ENCODE assay signal across 9 mouse cellular contexts in genomic region chr2:83758606-83759215, GRCm38 (mm10). TPM values are rescaled to one million over a fixed set of nuclear protein-coding genes. Genes with fewer than 3 reads are reported as not detected.
A peak's percentile ranks its signal among the peaks of the same experiment; 100 is the strongest.
DNase-seq lines count a peak whose midpoint lies in the region; ATAC-seq and TF ChIP-seq lines count a peak whose summit lies in the region.
"Had no signal": no experiment of that assay in that cellular context is flagged by ENCODE, and none has a peak within 500 bp of the region (broad histone marks: within the 10 kb centered on the region; RNA-seq: fewer than 3 reads in every experiment).

No protein-coding gene starts in this region.

- WGBS in heart, embryonic 15.5 days, result 59% methylated on average over 7 of the region's 7 CpGs
- WGBS in embryonic facial prominence, embryonic 13.5 days, result 54% methylated on average over 7 of the region's 7 CpGs
- WGBS in hindbrain, postnatal 0 days, result 15% methylated on average over 7 of the region's 7 CpGs
- 22% methylated on average over 7 of the region's 7 CpGs for WGBS in neural tube, embryonic 14.5 days
- WGBS in liver, postnatal 0 days (ENCODE audit: insufficient replicate concordance), result 79% methylated on average over 7 of the region's 7 CpGs

- no peak for TF ChIP-seq CTCF in hindbrain, postnatal 0 days (IDR thresholded peaks at IDR 0.05; ENCODE audit: low read depth)
- no peak for TF ChIP-seq CTCF in liver, postnatal 0 days (IDR thresholded peaks at IDR 0.05; ENCODE audit: low read depth)

- TF ChIP-seq EP300 in liver, postnatal 0 days (IDR thresholded peaks at IDR 0.05; ENCODE audit: low read depth), result no peak

- peak overlapping the region; percentile 69 for H3K27ac ChIP-seq in heart, embryonic 15.5 days
- no peak overlapping the region for H3K27ac ChIP-seq in embryonic facial prominence, embryonic 13.5 days
- peak overlapping the region; percentile 72 for H3K27ac ChIP-seq in hindbrain, postnatal 0 days
- H3K27ac ChIP-seq in neural tube, embryonic 14.5 days (ENCODE audit: low read depth, low read length), result peak overlapping the region; percentile 44; the same call in 1 of the 2 replicates
- H3K27ac ChIP-seq in liver, postnatal 0 days (ENCODE audit: low read depth), result no peak overlapping the region; the same call in 1 of the 2 replicates
- H3K27ac ChIP-seq: limb, embryonic 15.5 days had no signal

- ATAC-seq in heart, embryonic 15.5 days (replicated peaks; ENCODE audit: insufficient number of reproducible peaks, insufficient read depth, low FRiP score, low read depth), result no peak
- no peak for ATAC-seq in embryonic facial prominence, embryonic 13.5 days (ENCODE audit: insufficient number of reproducible peaks, insufficient read depth, low FRiP score, low TSS enrichment, low read depth)
- ATAC-seq in hindbrain, postnatal 0 days, result peak; percentile 58; the same call in 1 of the 2 replicates
- peak; percentile 42; the same call in 1 of the 2 replicates for ATAC-seq in neural tube, embryonic 14.5 days (ENCODE audit: low read depth)
- no peak for ATAC-seq in liver, postnatal 0 days
- no peak for ATAC-seq in CD4-positive, CD25-positive, alpha-beta regulatory T cell, adult 4 months

- H3K4me2 ChIP-seq in heart, embryonic 15.5 days, result peak overlapping the region; percentile 60
- no peak overlapping the region for H3K4me2 ChIP-seq in embryonic facial prominence, embryonic 13.5 days
- peak overlapping the region; percentile 49 for H3K4me2 ChIP-seq in hindbrain, postnatal 0 days (ENCODE audit: low read depth, low read length)
- H3K4me2 ChIP-seq in neural tube, embryonic 14.5 days (ENCODE audit: low read depth, low read length), result peak overlapping the region; percentile 42
- no peak overlapping the region for H3K4me2 ChIP-seq in liver, postnatal 0 days (ENCODE audit: low read depth, low read length)
- H3K4me2 ChIP-seq: limb, embryonic 15.5 days had no signal

- H3K36me3 ChIP-seq in heart, embryonic 15.5 days, result peaks cover 11% of the 10 kb centered on the region
- peaks cover 21% of the 10 kb centered on the region for H3K36me3 ChIP-seq in embryonic facial prominence, embryonic 13.5 days
- H3K36me3 ChIP-seq in hindbrain, postnatal 0 days (ENCODE audit: insufficient read depth, low read length), result no peaks in the 10 kb centered on the region
- H3K36me3 ChIP-seq in neural tube, embryonic 14.5 days (ENCODE audit: control insufficient read depth, insufficient read depth, low read length), result no peaks in the 10 kb centered on the region
- H3K36me3 ChIP-seq in liver, postnatal 0 days (replicated peaks; ENCODE audit: insufficient read depth, low read length), result 0 out of 2 replicates have a peak, but pooled peaks cover 14% of the 10 kb centered on the region

- DNase-seq in heart, adult 18-20 months, result no peak
- DNase-seq in hindbrain, postnatal 0 days (ENCODE audit: low spot score), result no peak
- no peak for DNase-seq in liver, postnatal 0 days
- no peak for DNase-seq in testis, postnatal 14 days (ENCODE audit: low spot score)

- H3K9me3 ChIP-seq in heart, embryonic 15.5 days (replicated peaks), result no peaks in the 10 kb centered on the region
- no peaks in the 10 kb centered on the region for H3K9me3 ChIP-seq in embryonic facial prominence, embryonic 13.5 days
- H3K9me3 ChIP-seq in hindbrain, postnatal 0 days (ENCODE audit: low read length), result no peaks in the 10 kb centered on the region
- H3K9me3 ChIP-seq in neural tube, embryonic 14.5 days (ENCODE audit: control insufficient read depth, low read length), result no peaks in the 10 kb centered on the region
- no peaks in the 10 kb centered on the region for H3K9me3 ChIP-seq in liver, postnatal 0 days (ENCODE audit: low read length)
- H3K9me3 ChIP-seq: limb, embryonic 15.5 days had no signal

- H3K9ac ChIP-seq in heart, embryonic 15.5 days, result no peak overlapping the region
- 0 out of 2 replicates have a peak overlapping the region, but pooled peaks have one; percentile 21 for H3K9ac ChIP-seq in embryonic facial prominence, embryonic 13.5 days
- no peak overlapping the region for H3K9ac ChIP-seq in hindbrain, postnatal 0 days (replicated peaks; ENCODE audit: low read length)
- H3K9ac ChIP-seq in neural tube, embryonic 14.5 days (replicated peaks; ENCODE audit: low read depth, low read length), result 0 out of 2 replicates have a peak overlapping the region, but pooled peaks have one; percentile 25
- no peak overlapping the region for H3K9ac ChIP-seq in liver, postnatal 0 days (replicated peaks)
- H3K9ac ChIP-seq: limb, embryonic 15.5 days had no signal

- H3K4me3 ChIP-seq in heart, embryonic 15.5 days, result peak overlapping the region; percentile 36
- no peak overlapping the region for H3K4me3 ChIP-seq in embryonic facial prominence, embryonic 13.5 days
- peak overlapping the region; percentile 22 for H3K4me3 ChIP-seq in hindbrain, postnatal 0 days (ENCODE audit: low read length)
- H3K4me3 ChIP-seq in neural tube, embryonic 14.5 days (ENCODE audit: low read depth, low read length), result peak overlapping the region; percentile 4; the same call in 1 of the 2 replicates
- H3K4me3 ChIP-seq in liver, postnatal 0 days (ENCODE audit: low read depth, low read length), result no peak overlapping the region
- H3K4me3 ChIP-seq: limb, embryonic 15.5 days had no signal

- peaks cover 33% of the 10 kb centered on the region for H3K27me3 ChIP-seq in heart, embryonic 15.5 days
- H3K27me3 ChIP-seq in embryonic facial prominence, embryonic 13.5 days, result no peaks in the 10 kb centered on the region
- no peaks in the 10 kb centered on the region for H3K27me3 ChIP-seq in hindbrain, postnatal 0 days (ENCODE audit: insufficient read depth, low read length)
- H3K27me3 ChIP-seq in neural tube, embryonic 14.5 days (ENCODE audit: control insufficient read depth, insufficient read depth, low read length), result no peaks in the 10 kb centered on the region
- no peaks in the 10 kb centered on the region for H3K27me3 ChIP-seq in liver, postnatal 0 days (ENCODE audit: insufficient read depth, low read length)
- H3K27me3 ChIP-seq: limb, embryonic 15.5 days had no signal

- peaks cover 16% of the 10 kb centered on the region for H3K4me1 ChIP-seq in heart, embryonic 15.5 days (replicated peaks)
- H3K4me1 ChIP-seq in embryonic facial prominence, embryonic 13.5 days, result peaks cover 14% of the 10 kb centered on the region; the same call in 1 of the 2 replicates
- no peaks in the 10 kb centered on the region for H3K4me1 ChIP-seq in hindbrain, postnatal 0 days (ENCODE audit: insufficient read depth, low read length)
- H3K4me1 ChIP-seq in neural tube, embryonic 14.5 days (ENCODE audit: control insufficient read depth, insufficient read depth, low read length), result peaks cover 7% of the 10 kb centered on the region
- H3K4me1 ChIP-seq in liver, postnatal 0 days (ENCODE audit: insufficient read depth), result no peaks in the 10 kb centered on the region

RNA-seq across cellular contexts. Expression of gene Itgav, which starts 34.5 kb away (rescaled TPM):
- 54.0 and 58.7 TPM in 2 replicates for polyA plus RNA-seq in heart, embryonic 15.5 days (2015; fragmentation: Nextera tagmentation; extraction: Ambion mirVana)
- total RNA-seq in heart, adult 18-20 months (2021), result 10 to 100 TPM; 39.0 to 41.1 TPM
- 79.6 and 92.9 TPM in 2 replicates for polyA plus RNA-seq in embryonic facial prominence, embryonic 13.5 days (2015; fragmentation: Nextera tagmentation; extraction: Ambion mirVana)
- total RNA-seq in hindbrain, postnatal 0 days (2014; rRNA removed), result 47.4 and 54.0 TPM in 2 replicates
- polyA plus RNA-seq in hindbrain, postnatal 0 days (2015; fragmentation: Nextera tagmentation; extraction: Ambion mirVana), result 30.8 and 39.4 TPM in 2 replicates
- polyA plus RNA-seq in neural tube, embryonic 14.5 days (2014; fragmentation: Nextera tagmentation; extraction: Ambion mirVana), result 32.9 and 37.0 TPM in 2 replicates
- polyA plus RNA-seq in liver, postnatal 0 days (2015; fragmentation: Nextera tagmentation; extraction: Ambion mirVana), result 25.1 and 26.5 TPM in 2 replicates
- 10 to 100 TPM; 46.8 to 71.6 TPM for polyA plus RNA-seq in CD4-positive, CD25-positive, alpha-beta regulatory T cell, adult 4 months (2017; shearing (Covaris generic))

RNA-seq across cellular contexts. Expression of gene Fam171b, which starts 53.7 kb away (rescaled TPM):
- 1.7 and 2.7 TPM in 2 replicates for polyA plus RNA-seq in heart, embryonic 15.5 days (2015; fragmentation: Nextera tagmentation; extraction: Ambion mirVana)
- total RNA-seq in heart, adult 18-20 months (2021), result under 1 TPM; 0.52 to 0.80 TPM
- polyA plus RNA-seq in embryonic facial prominence, embryonic 13.5 days (2015; fragmentation: Nextera tagmentation; extraction: Ambion mirVana), result 15.2 and 16.9 TPM in 2 replicates
- total RNA-seq in hindbrain, postnatal 0 days (2014; rRNA removed), result 70.3 and 75.5 TPM in 2 replicates
- 69.0 and 72.1 TPM in 2 replicates for polyA plus RNA-seq in hindbrain, postnatal 0 days (2015; fragmentation: Nextera tagmentation; extraction: Ambion mirVana)
- 98.7 and 110 TPM in 2 replicates for polyA plus RNA-seq in neural tube, embryonic 14.5 days (2014; fragmentation: Nextera tagmentation; extraction: Ambion mirVana)
- 0.47 and 0.54 TPM in 2 replicates for polyA plus RNA-seq in liver, postnatal 0 days (2015; fragmentation: Nextera tagmentation; extraction: Ambion mirVana)
- under 1 TPM; 0.34 to 0.50 TPM for polyA plus RNA-seq in CD4-positive, CD25-positive, alpha-beta regulatory T cell, adult 4 months (2017; shearing (Covaris generic))

Comparison
In these comparisons a context has a peak if more than half of its experiments do, and no peak if none do; other contexts are left out.
1. ATAC-seq: peak in hindbrain, postnatal 0 days (single experiment) and neural tube, embryonic 14.5 days (single experiment); none in heart, embryonic 15.5 days (single experiment), embryonic facial prominence, embryonic 13.5 days (single experiment), liver, postnatal 0 days (single experiment) and CD4-positive, CD25-positive, alpha-beta regulatory T cell, adult 4 months (single experiment).
2. H3K27ac ChIP-seq: peak in heart, embryonic 15.5 days (single experiment), hindbrain, postnatal 0 days (single experiment) and neural tube, embryonic 14.5 days (single experiment); none in embryonic facial prominence, embryonic 13.5 days (single experiment) and liver, postnatal 0 days (single experiment).
3. H3K4me2 ChIP-seq: peak in heart, embryonic 15.5 days (single experiment), hindbrain, postnatal 0 days (single experiment) and neural tube, embryonic 14.5 days (single experiment); none in embryonic facial prominence, embryonic 13.5 days (single experiment) and liver, postnatal 0 days (single experiment).
4. H3K4me3 ChIP-seq: peak in heart, embryonic 15.5 days (single experiment), hindbrain, postnatal 0 days (single experiment) and neural tube, embryonic 14.5 days (single experiment); none in embryonic facial prominence, embryonic 13.5 days (single experiment) and liver, postnatal 0 days (single experiment).
5. H3K9ac ChIP-seq: peak in embryonic facial prominence, embryonic 13.5 days (single experiment) and neural tube, embryonic 14.5 days (single experiment); none in heart, embryonic 15.5 days (single experiment), hindbrain, postnatal 0 days (single experiment) and liver, postnatal 0 days (single experiment).